Mouse (Mus musculus) liver, adult 2 months (tissue): ENCODE measurements around the gene Olfr766-ps1.

Experiments
- CTCF ChIP-seq: fragments of 200-500 bp; IDR thresholded peaks from 2 replicates; pipeline ENCODE4 v1.5.1; 2011; ENCODE audit warnings: low read depth, low read length, control low read depth
- POLR2A ChIP-seq: fragments of 200-500 bp; IDR thresholded peaks from 2 replicates; pipeline ENCODE4 v1.6.1; 2011; ENCODE audit warnings: low read length, control low read depth; ENCODE audit not compliant: insufficient read depth; ENCODE audit errors: extremely low read depth

DNA sequence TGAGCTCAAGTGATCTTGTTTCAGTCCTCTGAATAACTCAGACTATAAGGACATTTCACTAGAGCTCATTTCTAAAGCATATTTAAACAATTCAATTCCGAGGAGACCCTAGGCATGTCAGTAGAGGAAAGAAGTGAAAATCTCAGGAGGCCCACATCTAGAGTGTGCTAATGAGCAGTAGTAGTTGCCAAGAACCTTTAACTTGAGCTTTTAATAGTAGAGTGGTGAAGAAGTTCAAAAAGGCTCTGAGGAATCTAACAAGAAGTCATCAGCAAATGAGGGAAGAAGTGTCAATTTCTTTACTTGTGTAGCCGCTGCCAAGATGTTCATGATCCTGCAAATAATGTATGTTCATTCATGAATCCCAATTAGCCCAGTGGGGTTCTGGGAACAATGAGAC is at the start of gene Olfr766-ps1:
- TF ChIP-seq CTCF (no peak), POLR2A (no peak)
